Mouse (Mus musculus) neural tube, embryonic 13.5 days (tissue): Measurements from ENCODE around the gene Aph1b. TPM values are rescaled to one million over a fixed set of nuclear protein-coding genes. Genes with fewer than 3 reads are reported as not detected.
"Not testable (repeated sequence)": the region's sequence is repeated elsewhere in the genome, so short reads cannot be mapped to it uniquely, and the experiment has no call there.

Source experiments
- ATAC-seq: fragments of 200-750 bp; cut with Nextera tagmentation; 2 replicates; pipeline ENCODE4 v1.8.0; 2017; ENCODE audit warnings: low read depth, mild to moderate bottlenecking, moderate TSS enrichment, moderate library complexity
- H3K27ac ChIP-seq: fragments of 300-500 bp; sonication (generic); replicated peaks from 2 replicates; pipeline ENCODE4 v1.5.1; 2015; ENCODE audit warnings: moderate library complexity, mild to moderate bottlenecking, inconsistent platforms
- H3K27me3 ChIP-seq: fragments of 300-500 bp; sonication (generic); 2 replicates; pipeline ENCODE4 v1.6.1; 2015; ENCODE audit warnings: mild to moderate bottlenecking, inconsistent platforms
- H3K36me3 ChIP-seq: fragments of 300-500 bp; sonication (generic); 2 replicates; pipeline ENCODE4 v1.6.1; 2015; ENCODE audit warnings: mild to moderate bottlenecking, inconsistent platforms
- H3K4me1 ChIP-seq: fragments of 300-500 bp; sonication (generic); replicated peaks from 2 replicates; pipeline ENCODE4 v1.6.1; 2015; ENCODE audit warnings: inconsistent platforms
- H3K4me2 ChIP-seq: fragments of 300-500 bp; sonication (generic); 2 replicates; pipeline ENCODE4 v1.6.1; 2015; ENCODE audit warnings: inconsistent platforms, mild to moderate bottlenecking, moderate library complexity
- H3K4me3 ChIP-seq: fragments of 300-500 bp; sonication (generic); 2 replicates; pipeline ENCODE4 v1.5.1; 2015; ENCODE audit warnings: mild to moderate bottlenecking, inconsistent platforms
- H3K9ac ChIP-seq: fragments of 300-500 bp; sonication (generic); 2 replicates; pipeline ENCODE4 v1.6.1; 2015; ENCODE audit warnings: moderate library complexity, mild to moderate bottlenecking, inconsistent platforms
- H3K9me3 ChIP-seq: fragments of 300-500 bp; sonication (generic); 2 replicates; pipeline ENCODE4 v1.6.1; 2016; ENCODE audit warnings: inconsistent platforms
- WGBS: fragments of 180-500 bp; shearing (Covaris S2); methylation state at CpG from one replicate; pipeline ENCODE4 v1.1.7; 2015; 5-methylcytosine and 5-hydroxymethylcytosine counted together
- polyA plus RNA-seq: library from polyadenylated mRNA; unstranded; fragments of >200 nt; fragmentation: Nextera tagmentation; extraction: Ambion mirVana; gene quantifications from 2 replicates; pipeline ENCODE4 v1.2.1, GENCODE M21; 2015

Gene Aph1b
- polyA plus RNA-seq, result 20.0 and 22.0 TPM in 2 replicates

DNA sequence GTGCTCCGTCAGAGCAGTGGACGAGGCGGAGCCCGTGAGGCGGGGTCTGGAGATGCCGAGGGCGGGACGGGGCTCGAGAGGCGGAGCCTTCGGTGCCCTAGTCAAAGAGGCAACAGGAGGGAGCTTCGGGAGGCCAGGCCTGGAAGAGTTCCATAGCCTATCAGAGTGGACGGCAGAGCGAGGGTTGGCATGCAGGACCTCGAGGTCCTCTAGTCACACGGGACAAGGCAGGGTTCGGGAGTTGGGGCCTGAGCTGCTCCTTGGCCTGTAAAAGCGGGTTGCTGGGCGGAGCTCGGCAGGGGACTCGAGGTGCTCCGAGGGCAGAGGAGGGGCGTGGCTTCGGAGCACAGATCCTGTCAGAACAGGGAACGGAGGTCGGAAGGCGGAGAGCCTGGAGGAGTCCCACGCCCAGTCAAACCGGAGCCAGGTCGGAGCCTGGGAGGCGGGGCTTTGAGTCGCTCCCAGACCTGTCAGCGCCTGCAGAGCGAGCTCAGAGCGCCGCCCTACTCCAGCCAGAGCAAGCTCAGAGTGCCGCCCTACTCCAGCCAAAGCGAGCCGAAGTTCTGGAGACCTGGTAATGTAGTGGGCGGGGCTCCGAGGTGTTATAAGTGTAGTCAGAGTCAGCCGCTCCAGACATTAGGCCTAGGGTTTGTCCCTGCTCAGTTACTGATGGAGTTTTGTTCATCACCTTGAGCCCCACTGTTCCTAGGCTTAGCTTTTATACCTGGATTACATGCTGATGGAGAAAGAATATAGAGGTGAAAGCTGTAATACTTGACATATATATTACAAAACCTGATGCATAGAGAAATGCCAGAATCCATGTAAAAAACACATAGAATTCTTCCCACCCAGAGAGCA is at the start of gene Aph1b:
Gene Aph1b (minus strand): TSS at position 27 of the 861 bp plus-strand sequence.
- peaks cover 21% of the 10 kb centered on the region for H3K4me1 ChIP-seq
- no peaks in the 10 kb centered on the region for H3K27me3 ChIP-seq
- peak within 1 kb of the TSS; percentile 75 for H3K4me3 ChIP-seq
- no peaks in the 10 kb centered on the region for H3K36me3 ChIP-seq
- peak within 1 kb of the TSS; percentile 82 for H3K4me2 ChIP-seq
- peak within 1 kb of the TSS; percentile 94 for H3K27ac ChIP-seq
- H3K9me3 ChIP-seq, result no peaks in the 10 kb centered on the region
- peak; percentile 99 for ATAC-seq
- peak within 1 kb of the TSS; percentile 93 for H3K9ac ChIP-seq
- WGBS, result under 1% methylated on average over 42 of the region's 42 CpGs

DNA sequence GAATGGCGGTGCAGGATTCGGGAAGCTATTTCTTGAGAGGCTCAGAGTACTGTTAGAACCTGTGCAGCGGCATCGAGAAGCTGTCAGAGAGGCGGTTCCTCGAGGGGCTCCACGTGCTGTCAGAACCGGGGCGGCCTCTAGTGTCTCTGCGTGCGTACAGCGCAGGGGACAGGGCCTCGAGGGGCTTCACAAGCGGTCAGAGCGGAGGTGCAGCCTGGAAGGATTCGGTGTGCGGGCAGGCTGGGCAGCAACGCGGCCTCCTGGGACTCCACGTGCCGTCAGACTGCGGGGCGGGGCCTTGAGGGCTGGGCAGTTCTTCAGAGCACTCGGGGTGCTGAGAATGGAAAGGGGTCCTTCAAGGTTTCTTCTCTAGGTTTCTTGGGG is 39.8 kb upstream of the Aph1b start:
- under 1% methylated on average over 24 of the region's 24 CpGs for WGBS
- peak; percentile 81 for ATAC-seq
- H3K4me2 ChIP-seq, result peak overlapping the region; percentile 93
- H3K4me1 ChIP-seq, result peaks cover 20% of the 10 kb centered on the region
- no peaks in the 10 kb centered on the region for H3K9me3 ChIP-seq
- H3K27ac ChIP-seq, result peak overlapping the region; percentile 28; the same call in 1 of the 2 replicates
- H3K36me3 ChIP-seq, result no peaks in the 10 kb centered on the region
- peaks cover 9% of the 10 kb centered on the region for H3K27me3 ChIP-seq
- peak overlapping the region; percentile 57 for H3K4me3 ChIP-seq
- H3K9ac ChIP-seq, result peak overlapping the region; percentile 66

DNA sequence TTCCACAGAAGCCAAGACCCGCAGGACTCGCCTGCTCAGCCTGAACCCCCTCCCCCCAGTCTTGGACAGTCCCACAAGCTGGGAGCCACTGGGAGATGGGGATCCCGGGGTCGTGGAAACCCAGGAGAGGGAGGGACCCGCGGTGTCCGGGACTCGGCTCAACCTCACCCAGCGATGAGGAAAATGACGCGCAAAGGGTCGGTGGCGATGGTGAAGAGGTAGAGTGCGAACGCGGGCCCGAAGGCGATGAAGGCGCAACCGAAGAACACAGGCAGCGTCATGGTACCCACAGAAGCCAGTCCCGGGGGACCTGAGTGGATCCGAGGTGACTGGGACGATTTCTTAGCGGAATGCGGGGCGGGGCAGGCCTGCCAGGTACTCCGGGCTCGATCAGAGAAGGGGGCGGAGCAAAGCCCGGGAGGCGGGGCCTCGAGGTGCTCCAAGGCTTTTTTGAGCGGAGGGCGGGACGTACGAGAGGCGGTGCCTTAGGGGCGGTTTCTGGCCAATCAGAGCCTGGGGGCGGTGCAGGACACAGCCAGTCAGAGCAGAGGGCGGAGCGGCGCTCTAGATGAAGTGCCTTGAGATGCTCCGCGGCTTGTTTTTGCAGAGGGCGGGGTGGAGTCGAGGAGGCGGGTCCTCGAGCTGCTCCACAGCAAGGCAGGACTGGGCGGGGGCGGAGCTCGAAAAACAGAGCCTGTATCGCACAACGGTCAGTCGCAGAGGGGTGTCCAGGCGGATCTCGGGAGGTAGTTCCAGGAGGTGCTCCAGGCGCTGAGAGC is 39.2 kb upstream of the Aph1b start, which contains the start of gene Aph1c:
Gene Aph1c (minus strand): TSS at position 409 of the 779 bp plus-strand sequence.
- peaks cover 20% of the 10 kb centered on the region for H3K4me1 ChIP-seq
- WGBS, result under 1% methylated on average over 58 of the region's 58 CpGs
- peak within 1 kb of the TSS; percentile 57 for H3K4me3 ChIP-seq
- no peaks in the 10 kb centered on the region for H3K36me3 ChIP-seq
- H3K4me2 ChIP-seq, result peak within 1 kb of the TSS; percentile 93
- peak within 1 kb of the TSS; percentile 28; the same call in 1 of the 2 replicates for H3K27ac ChIP-seq
- ATAC-seq, result peak; percentile 100
- H3K9ac ChIP-seq, result peak within 1 kb of the TSS; percentile 70
- no peaks in the 10 kb centered on the region for H3K9me3 ChIP-seq
- H3K27me3 ChIP-seq, result peaks cover 9% of the 10 kb centered on the region

DNA sequence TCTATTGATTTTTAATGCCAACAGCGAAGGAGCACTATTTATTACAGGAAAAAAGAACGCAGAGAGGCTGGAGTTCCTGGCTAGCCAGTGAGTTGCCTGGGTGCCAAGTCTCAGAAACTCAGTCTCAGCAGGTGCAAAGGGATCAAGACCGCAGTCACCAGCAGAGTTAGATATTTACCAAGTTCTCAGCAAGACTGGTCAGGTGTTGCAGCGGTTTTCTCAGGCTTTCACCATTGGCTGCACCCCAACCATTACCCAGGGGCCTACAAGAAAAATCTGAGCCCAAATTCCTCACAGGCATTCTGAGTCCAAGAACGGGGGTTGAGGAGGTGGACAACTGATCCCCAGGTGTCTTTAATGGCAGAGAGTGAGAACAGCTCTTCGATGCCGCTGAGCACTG is 38.6 kb upstream of the Aph1b start:
- 17% methylated on average over 7 of the region's 7 CpGs for whole genome bisulfite sequencing
- peaks cover 9% of the 10 kb centered on the region for H3K27me3 ChIP-seq
- peak overlapping the region; percentile 70 for H3K9ac ChIP-seq
- peak overlapping the region; percentile 57 for H3K4me3 ChIP-seq
- ATAC-seq, result no peak
- H3K4me2 ChIP-seq, result peak overlapping the region; percentile 93
- peaks cover 20% of the 10 kb centered on the region for H3K4me1 ChIP-seq
- H3K9me3 ChIP-seq, result no peaks in the 10 kb centered on the region
- H3K36me3 ChIP-seq, result no peaks in the 10 kb centered on the region
- no peak overlapping the region for H3K27ac ChIP-seq

DNA sequence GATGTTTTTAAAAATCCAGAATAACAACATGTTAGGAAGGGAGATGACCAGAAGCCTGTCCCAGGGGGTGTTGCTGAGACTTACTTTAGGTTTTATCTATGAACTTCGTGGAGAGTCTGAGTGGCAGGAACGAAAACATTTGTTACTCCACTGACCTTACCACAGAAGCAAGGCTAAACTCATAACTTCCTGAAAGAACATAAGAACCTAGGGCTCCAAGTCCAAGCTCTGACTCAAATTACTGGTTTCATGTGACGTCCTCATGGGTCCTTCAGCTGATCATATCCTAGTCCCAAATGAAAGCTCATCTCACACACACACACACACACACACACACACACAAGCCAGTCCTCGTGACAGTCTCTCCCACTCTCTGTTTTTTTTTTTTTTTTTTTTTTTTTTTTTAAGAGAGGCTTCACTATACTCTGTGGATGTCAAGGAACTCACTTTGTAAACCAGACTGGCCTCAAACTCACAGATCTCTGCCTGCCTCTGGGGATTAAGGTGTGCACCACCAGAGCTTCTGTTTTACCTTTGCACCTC is 37.1 kb upstream of the Aph1b start:
- no peak overlapping the region for H3K4me2 ChIP-seq
- WGBS, result 76% methylated on average over 4 of the region's 4 CpGs
- H3K27ac ChIP-seq, result no peak overlapping the region
- peaks cover 20% of the 10 kb centered on the region for H3K4me1 ChIP-seq
- H3K9me3 ChIP-seq, result no peaks in the 10 kb centered on the region
- peaks cover 9% of the 10 kb centered on the region for H3K27me3 ChIP-seq
- no peak overlapping the region for H3K9ac ChIP-seq
- ATAC-seq, result no peak
- no peak overlapping the region for H3K4me3 ChIP-seq
- H3K36me3 ChIP-seq, result no peaks in the 10 kb centered on the region

DNA sequence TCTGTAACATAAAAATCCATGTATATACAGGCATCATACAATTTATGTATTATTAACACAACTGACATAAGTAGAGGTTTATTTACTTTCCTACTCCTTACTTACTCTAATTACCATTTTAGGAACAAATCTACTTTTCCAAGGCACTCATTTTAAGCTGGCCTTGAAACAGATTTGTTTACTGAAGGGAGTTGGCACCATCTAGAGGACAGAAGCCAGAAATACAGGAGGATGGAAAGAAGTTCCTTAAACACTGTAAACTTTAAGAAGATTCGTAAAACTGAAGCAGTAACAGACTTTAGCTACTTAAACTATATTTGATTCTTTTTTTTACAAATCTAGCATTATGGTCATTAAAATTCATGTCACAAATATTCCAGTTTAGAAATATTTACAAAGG is 30.7 kb upstream of the Aph1b start:
- Histone ChIP-seq H3K4me3 (no peak overlapping the region), H3K27ac (no peak overlapping the region), H3K27me3 (no peaks in the 10 kb centered on the region), H3K9ac (no peak overlapping the region), H3K9me3 (no peaks in the 10 kb centered on the region), H3K4me2 (no peak overlapping the region), H3K36me3 (no peaks in the 10 kb centered on the region), H3K4me1 (no peaks in the 10 kb centered on the region)
- WGBS, result 45% methylated on average over 1 of the region's 1 CpGs
- ATAC-seq, result no peak

DNA sequence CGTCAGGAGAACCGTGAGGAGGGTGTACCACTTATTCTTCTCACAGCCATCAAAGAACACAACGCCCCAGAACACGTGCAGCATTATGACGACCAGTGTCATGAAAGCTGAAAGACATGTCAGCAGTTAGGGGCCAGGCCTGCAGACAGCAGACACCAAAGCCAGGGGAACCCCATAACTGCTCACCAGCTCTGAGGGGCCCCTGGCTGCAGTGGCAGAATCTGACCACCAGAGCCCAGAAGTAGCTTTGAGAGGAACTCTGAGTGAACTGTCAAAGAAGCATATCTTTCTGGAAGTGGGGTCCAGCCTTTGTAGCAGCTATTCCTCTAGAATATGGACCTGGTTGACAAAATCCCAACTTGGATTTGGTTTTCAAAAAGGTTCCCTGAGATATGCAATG is 27.0 kb upstream of the Aph1b start:
- H3K27me3 ChIP-seq, H3K4me2 ChIP-seq, H3K27ac ChIP-seq, H3K4me1 ChIP-seq, ATAC-seq, H3K9ac ChIP-seq, H3K36me3 ChIP-seq, H3K9me3 ChIP-seq, H3K4me3 ChIP-seq: not testable (repeated sequence)
- WGBS, result 100% methylated on average over 1 of the region's 5 CpGs

DNA sequence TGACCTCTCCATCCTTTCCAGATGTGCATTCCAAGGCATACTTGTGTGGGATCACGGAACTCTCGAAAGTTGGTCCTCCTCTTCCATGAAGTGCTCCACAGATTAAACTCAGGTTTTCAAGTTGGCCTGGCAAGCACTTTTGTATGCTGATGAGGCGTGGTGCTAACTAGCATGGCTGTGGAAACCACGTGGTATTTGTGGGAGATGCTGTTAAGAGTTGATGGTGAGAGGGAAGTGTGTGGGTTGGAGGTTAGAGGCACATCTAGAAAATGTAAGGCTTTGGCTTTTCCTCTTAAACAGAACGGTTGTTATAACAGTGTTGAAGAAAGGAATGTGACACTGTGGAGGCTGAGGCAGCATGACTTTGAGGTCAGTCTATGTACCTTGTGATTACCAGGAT is 25.7 kb upstream of the Aph1b start:
- Histone ChIP-seq H3K4me3 (no peak overlapping the region), H3K4me2 (no peak overlapping the region), H3K9ac (no peak overlapping the region), H3K27ac (no peak overlapping the region), H3K27me3 (no peaks in the 10 kb centered on the region), H3K9me3 (no peaks in the 10 kb centered on the region), H3K4me1 (no peaks in the 10 kb centered on the region), H3K36me3 (no peaks in the 10 kb centered on the region)
- ATAC-seq, result no peak
- 85% methylated on average over 5 of the region's 5 CpGs for WGBS

DNA sequence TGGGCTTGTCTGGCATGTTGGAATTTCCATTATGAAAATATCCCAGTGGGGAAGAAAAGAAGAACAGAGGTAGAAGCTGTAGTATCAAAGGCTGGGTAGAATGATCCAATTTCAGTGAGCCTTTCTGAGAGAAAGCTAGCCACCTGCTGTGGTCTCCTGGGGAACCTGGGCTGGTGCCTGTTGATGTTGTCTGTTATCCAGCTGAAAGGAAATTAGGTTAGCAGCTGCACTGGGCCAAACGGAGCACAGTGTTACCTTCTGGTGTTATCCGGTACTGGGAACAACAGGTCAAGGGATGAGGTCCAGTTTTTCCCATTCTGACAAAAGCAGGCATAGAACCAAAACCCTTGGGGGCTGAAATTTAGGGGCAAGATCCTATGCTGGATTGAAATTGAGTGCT is 18.1 kb upstream of the Aph1b start:
- no peaks in the 10 kb centered on the region for H3K9me3 ChIP-seq
- 14% methylated on average over 2 of the region's 2 CpGs for WGBS
- ATAC-seq, result no peak

DNA sequence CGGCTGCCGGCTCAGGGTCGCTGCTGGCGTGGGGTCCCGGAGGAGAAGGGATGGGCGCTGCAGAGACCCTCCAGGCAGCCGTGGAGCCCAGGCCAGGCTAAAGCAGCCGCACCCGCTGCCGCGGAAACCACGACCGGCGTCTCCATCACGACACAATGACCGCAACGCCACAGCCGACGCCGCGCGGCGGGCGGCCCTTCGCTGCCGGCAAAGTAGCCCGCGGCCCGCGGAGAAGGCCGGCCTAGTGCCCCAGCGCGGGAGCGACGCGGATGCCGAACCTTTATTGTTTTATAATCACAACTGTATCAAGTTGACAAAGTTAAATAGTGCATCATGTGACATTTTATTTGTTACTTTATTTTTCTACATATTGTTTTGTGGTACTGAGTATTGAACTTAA is 10.7 kb upstream of the Aph1b start:
- H3K9ac ChIP-seq, result peak overlapping the region; percentile 60; the same call in 1 of the 2 replicates
- not testable (repeated sequence) for H3K9me3 ChIP-seq, H3K4me1 ChIP-seq, H3K27ac ChIP-seq, H3K36me3 ChIP-seq, ATAC-seq
- peak overlapping the region; percentile 58 for H3K4me2 ChIP-seq
- H3K4me3 ChIP-seq, result peak overlapping the region; percentile 34
- H3K27me3 ChIP-seq, result peaks cover 28% of the 10 kb centered on the region
- under 1% methylated on average over 29 of the region's 37 CpGs for WGBS

More for the DNA sequence above, 18.1 kb upstream of the Aph1b start:
- H3K36me3 ChIP-seq, result no peaks in the 10 kb centered on the region
- no peaks in the 10 kb centered on the region for H3K27me3 ChIP-seq
- no peaks in the 10 kb centered on the region; the same call in 1 of the 2 replicates for H3K4me1 ChIP-seq
- no peak overlapping the region for H3K4me3 ChIP-seq
- H3K9ac ChIP-seq, result no peak overlapping the region
- no peak overlapping the region for H3K4me2 ChIP-seq
- H3K27ac ChIP-seq, result no peak overlapping the region

DNA sequence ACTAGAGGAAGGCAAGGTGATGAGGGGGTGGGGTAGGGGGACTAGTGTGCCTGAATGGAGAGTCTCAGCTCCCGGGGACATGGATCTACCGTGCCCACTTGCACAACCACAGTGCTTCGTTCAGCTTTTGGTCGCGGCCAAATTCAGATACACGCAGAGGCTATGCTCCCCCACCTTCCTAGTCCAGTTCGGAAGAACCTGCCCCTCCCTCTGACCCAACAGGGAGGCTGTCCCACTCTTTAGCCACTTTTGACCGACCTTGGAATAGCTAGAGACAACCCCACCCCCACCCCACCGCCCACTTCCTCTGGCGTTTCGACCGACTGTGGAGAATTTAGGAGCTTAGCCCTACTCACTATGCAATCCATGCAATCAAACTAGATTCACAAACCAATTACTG is 6.7 kb upstream of the Aph1b start:
- no peak overlapping the region for H3K4me3 ChIP-seq
- 57% methylated on average over 12 of the region's 12 CpGs for WGBS
- no peaks in the 10 kb centered on the region for H3K4me1 ChIP-seq
- no peak for ATAC-seq
- H3K9ac ChIP-seq, result no peak overlapping the region
- H3K4me2 ChIP-seq, result no peak overlapping the region
- peaks cover 21% of the 10 kb centered on the region for H3K27me3 ChIP-seq
- H3K36me3 ChIP-seq, result no peaks in the 10 kb centered on the region
- H3K9me3 ChIP-seq, result no peaks in the 10 kb centered on the region
- H3K27ac ChIP-seq, result no peak overlapping the region

DNA sequence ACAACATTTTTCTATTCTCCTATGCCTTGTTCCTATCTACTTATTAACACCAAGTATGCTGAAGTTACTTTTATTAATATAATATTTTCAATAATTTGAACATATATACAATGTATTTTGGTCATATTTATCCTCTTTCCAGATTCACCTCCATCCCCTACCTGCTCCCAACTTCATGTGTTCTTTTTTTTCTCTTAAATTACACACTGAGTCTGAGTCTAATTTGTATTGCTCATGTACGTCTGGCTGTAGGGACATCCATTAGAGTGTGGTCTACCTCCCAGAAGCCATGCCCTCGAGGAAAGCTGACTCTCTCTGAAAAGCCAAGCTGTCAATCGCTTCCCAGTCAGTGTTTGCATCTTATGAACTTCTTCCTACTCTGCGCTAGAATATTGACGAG is 1.4 kb upstream of the Aph1b start, which contains the start of gene Gm10647:
Gene Gm10647 (plus strand): TSS at position 301 of the 400 bp plus-strand sequence.
- Histone ChIP-seq H3K4me1 (peaks cover 21% of the 10 kb centered on the region), H3K9ac (peak within 1 kb of the TSS; percentile 93), H3K4me3 (peak within 1 kb of the TSS; percentile 75), H3K4me2 (peak within 1 kb of the TSS; percentile 82), H3K9me3 (no peaks in the 10 kb centered on the region), H3K36me3 (no peaks in the 10 kb centered on the region), H3K27me3 (no peaks in the 10 kb centered on the region), H3K27ac (peak within 1 kb of the TSS; percentile 94)
- ATAC-seq, result no peak
- 78% methylated on average over 5 of the region's 5 CpGs for WGBS
